Mouse (Mus musculus) neural tube, embryonic 15.5 days (tissue): ENCODE data around the gene Dupd1. TPM values are rescaled to one million over a fixed set of nuclear protein-coding genes. Genes with fewer than 3 reads are reported as not detected.
A peak's percentile ranks its signal among the peaks of the same experiment; 100 is the strongest.

ENCODE experiments used
- ATAC-seq: fragments of 200-750 bp; cut with Nextera tagmentation; 2 replicates; pipeline ENCODE4 v1.8.0; 2017; ENCODE audit warnings: mild to moderate bottlenecking, moderate TSS enrichment, moderate library complexity; ENCODE audit not compliant: low FRiP score
- H3K27ac ChIP-seq: fragments of 300-500 bp; sonication (generic); replicated peaks from 2 replicates; pipeline ENCODE4 v1.5.1; 2015; ENCODE audit warnings: mild to moderate bottlenecking, inconsistent platforms
- H3K27me3 ChIP-seq: fragments of 300-500 bp; sonication (generic); replicated peaks from 2 replicates; pipeline ENCODE4 v1.6.1; 2015; ENCODE audit warnings: inconsistent platforms
- H3K36me3 ChIP-seq: fragments of 300-500 bp; sonication (generic); 2 replicates; pipeline ENCODE4 v1.6.1; 2015; ENCODE audit warnings: inconsistent platforms
- H3K4me1 ChIP-seq: fragments of 300-500 bp; sonication (generic); 2 replicates; pipeline ENCODE4 v1.6.1; 2015; ENCODE audit warnings: inconsistent platforms
- H3K4me2 ChIP-seq: fragments of 300-500 bp; sonication (generic); 2 replicates; pipeline ENCODE4 v1.6.1; 2015; ENCODE audit warnings: inconsistent platforms, mild to moderate bottlenecking, moderate library complexity
- H3K4me3 ChIP-seq: fragments of 300-500 bp; sonication (generic); replicated peaks from 2 replicates; pipeline ENCODE4 v1.5.1; 2015; ENCODE audit warnings: mild to moderate bottlenecking, inconsistent platforms
- H3K9ac ChIP-seq: fragments of 300-500 bp; sonication (generic); replicated peaks from 2 replicates; pipeline ENCODE4 v1.6.1; 2015; ENCODE audit warnings: mild to moderate bottlenecking, inconsistent platforms
- H3K9me3 ChIP-seq: fragments of 300-500 bp; sonication (generic); replicated peaks from 2 replicates; pipeline ENCODE4 v1.6.1; 2016; ENCODE audit warnings: inconsistent platforms
- WGBS: fragments of 180-500 bp; shearing (Covaris S2); methylation state at CpG from one replicate; pipeline ENCODE4 v1.1.7; 2015; ENCODE audit warnings: mixed read lengths; 5-methylcytosine and 5-hydroxymethylcytosine counted together
- polyA plus RNA-seq: library from polyadenylated mRNA; unstranded; fragments of >200 nt; fragmentation: Nextera tagmentation; extraction: Ambion mirVana; gene quantifications from 2 replicates; pipeline ENCODE4 v1.2.1, GENCODE M21; 2015

Dupd1 gene
- polyA plus RNA-seq, 1 experiment from 2014 or later, result 0.22 TPM

- Histone ChIP-seq H3K9ac (no peak overlapping the region), H3K27me3 (0 out of 2 replicates have a peak, but pooled peaks cover 2% of the 10 kb centered on the region), H3K4me1 (peaks cover 4% of the 10 kb centered on the region; the same call in 1 of the 2 replicates), H3K9me3 (no peaks in the 10 kb centered on the region), H3K27ac (no peak overlapping the region), H3K4me3 (no peak overlapping the region), H3K36me3 (no peaks in the 10 kb centered on the region), H3K4me2 (no peak overlapping the region)
- ATAC-seq, result no peak
- 73% methylated on average over 5 of the region's 5 CpGs for WGBS
Measured at GRCm38 (mm10) chr14:21745149-21745548, 30.8 kb upstream of the Dupd1 start.

GRCm38 (mm10) chr14:21744169-21744568, 29.8 kb upstream of the Dupd1 start:
- no peak overlapping the region for H3K4me2 ChIP-seq
- H3K9ac ChIP-seq, result no peak overlapping the region
- ATAC-seq, result no peak
- 91% methylated on average over 1 of the region's 1 CpGs for WGBS
- no peaks in the 10 kb centered on the region for H3K4me1 ChIP-seq
- H3K27ac ChIP-seq, result no peak overlapping the region
- 0 out of 2 replicates have a peak, but pooled peaks cover 2% of the 10 kb centered on the region for H3K27me3 ChIP-seq
- H3K36me3 ChIP-seq, result no peaks in the 10 kb centered on the region
- no peaks in the 10 kb centered on the region for H3K9me3 ChIP-seq
- H3K4me3 ChIP-seq, result no peak overlapping the region

GRCm38 (mm10) chr14:21742441-21742840, 28.1 kb upstream of the Dupd1 start:
- Histone ChIP-seq H3K4me3 (no peak overlapping the region), H3K4me2 (no peak overlapping the region), H3K27me3 (0 out of 2 replicates have a peak, but pooled peaks cover 2% of the 10 kb centered on the region), H3K9ac (no peak overlapping the region), H3K36me3 (no peaks in the 10 kb centered on the region), H3K27ac (no peak overlapping the region), H3K4me1 (no peaks in the 10 kb centered on the region), H3K9me3 (no peaks in the 10 kb centered on the region)
- WGBS, result 86% methylated on average over 4 of the region's 4 CpGs
- no peak for ATAC-seq

GRCm38 (mm10) chr14:21741786-21742185, 27.4 kb upstream of the Dupd1 start:
- no peak overlapping the region for H3K4me3 ChIP-seq
- H3K27ac ChIP-seq, result no peak overlapping the region
- 0 out of 2 replicates have a peak, but pooled peaks cover 2% of the 10 kb centered on the region for H3K27me3 ChIP-seq
- ATAC-seq, result peak; percentile 87; the same call in 1 of the 2 replicates
- no peaks in the 10 kb centered on the region for H3K4me1 ChIP-seq
- no peaks in the 10 kb centered on the region for H3K9me3 ChIP-seq
- no peak overlapping the region for H3K4me2 ChIP-seq
- H3K36me3 ChIP-seq, result no peaks in the 10 kb centered on the region
- no peak overlapping the region for H3K9ac ChIP-seq
- WGBS, result 10% methylated on average over 4 of the region's 4 CpGs

- Histone ChIP-seq H3K4me3 (no peak overlapping the region), H3K9me3 (no peaks in the 10 kb centered on the region), H3K4me2 (no peak overlapping the region), H3K4me1 (no peaks in the 10 kb centered on the region), H3K36me3 (no peaks in the 10 kb centered on the region), H3K9ac (no peak overlapping the region), H3K27me3 (0 out of 2 replicates have a peak, but pooled peaks cover 2% of the 10 kb centered on the region), H3K27ac (no peak overlapping the region)
- ATAC-seq, result no peak
- WGBS, result 95% methylated on average over 3 of the region's 3 CpGs
Measured at GRCm38 (mm10) chr14:21741314-21741713, 26.9 kb upstream of the Dupd1 start.

GRCm38 (mm10) chr14:21740345-21740744, 26.0 kb upstream of the Dupd1 start:
- H3K36me3 ChIP-seq, result no peaks in the 10 kb centered on the region
- H3K9ac ChIP-seq, result no peak overlapping the region
- 94% methylated on average over 7 of the region's 7 CpGs for WGBS
- no peak overlapping the region for H3K4me3 ChIP-seq
- ATAC-seq, result no peak
- no peak overlapping the region for H3K4me2 ChIP-seq
- H3K27me3 ChIP-seq, result 0 out of 2 replicates have a peak, but pooled peaks cover 2% of the 10 kb centered on the region
- H3K27ac ChIP-seq, result no peak overlapping the region
- H3K9me3 ChIP-seq, result no peaks in the 10 kb centered on the region
- H3K4me1 ChIP-seq, result no peaks in the 10 kb centered on the region

GRCm38 (mm10) chr14:21733131-21733905, 18.9 kb upstream of the Dupd1 start:
- no peaks in the 10 kb centered on the region for H3K27me3 ChIP-seq
- WGBS, result 93% methylated on average over 15 of the region's 15 CpGs
- no peak overlapping the region for H3K4me2 ChIP-seq
- H3K36me3 ChIP-seq, result no peaks in the 10 kb centered on the region
- no peaks in the 10 kb centered on the region for H3K4me1 ChIP-seq
- no peaks in the 10 kb centered on the region for H3K9me3 ChIP-seq
- H3K4me3 ChIP-seq, result no peak overlapping the region
- ATAC-seq, result no peak
- no peak overlapping the region for H3K9ac ChIP-seq
- no peak overlapping the region for H3K27ac ChIP-seq

- H3K27me3 ChIP-seq, result no peaks in the 10 kb centered on the region
- no peaks in the 10 kb centered on the region for H3K4me1 ChIP-seq
- no peak overlapping the region for H3K9ac ChIP-seq
- 97% methylated on average over 4 of the region's 4 CpGs for WGBS
- no peak overlapping the region for H3K27ac ChIP-seq
- H3K4me3 ChIP-seq, result no peak overlapping the region
- no peaks in the 10 kb centered on the region for H3K36me3 ChIP-seq
- H3K9me3 ChIP-seq, result no peaks in the 10 kb centered on the region
- ATAC-seq, result no peak
- no peak overlapping the region for H3K4me2 ChIP-seq
Measured at GRCm38 (mm10) chr14:21729936-21730335, 15.6 kb upstream of the Dupd1 start.

- no peak overlapping the region for H3K9ac ChIP-seq
- no peaks in the 10 kb centered on the region for H3K9me3 ChIP-seq
- no peaks in the 10 kb centered on the region for H3K4me1 ChIP-seq
- no peak for ATAC-seq
- H3K4me2 ChIP-seq, result no peak overlapping the region
- WGBS, result 86% methylated on average over 6 of the region's 6 CpGs
- no peak overlapping the region for H3K27ac ChIP-seq
- H3K27me3 ChIP-seq, result no peaks in the 10 kb centered on the region
- no peaks in the 10 kb centered on the region for H3K36me3 ChIP-seq
- H3K4me3 ChIP-seq, result no peak overlapping the region
Measured at GRCm38 (mm10) chr14:21729031-21729732, 14.8 kb upstream of the Dupd1 start.

- Histone ChIP-seq H3K27me3 (no peaks in the 10 kb centered on the region), H3K4me2 (no peak overlapping the region), H3K9me3 (no peaks in the 10 kb centered on the region), H3K4me1 (0 out of 2 replicates have a peak, but pooled peaks cover 3% of the 10 kb centered on the region), H3K36me3 (no peaks in the 10 kb centered on the region), H3K27ac (no peak overlapping the region), H3K9ac (no peak overlapping the region), H3K4me3 (no peak overlapping the region)
- 46% methylated on average over 8 of the region's 8 CpGs for WGBS
- no peak for ATAC-seq
Measured at GRCm38 (mm10) chr14:21722021-21722698, 7.8 kb upstream of the Dupd1 start.

GRCm38 (mm10) chr14:21720430-21721205, 6.2 kb upstream of the Dupd1 start:
- Histone ChIP-seq H3K9ac (no peak overlapping the region), H3K27ac (no peak overlapping the region), H3K4me2 (no peak overlapping the region), H3K9me3 (no peaks in the 10 kb centered on the region), H3K36me3 (no peaks in the 10 kb centered on the region), H3K4me3 (no peak overlapping the region), H3K4me1 (0 out of 2 replicates have a peak, but pooled peaks cover 3% of the 10 kb centered on the region), H3K27me3 (no peaks in the 10 kb centered on the region)
- WGBS, result 81% methylated on average over 4 of the region's 4 CpGs
- no peak for ATAC-seq
